Mouse (Mus musculus): ENCODE measurements around the gene Prss46. TPM values are rescaled to one million over a fixed set of nuclear protein-coding genes. Genes with fewer than 3 reads are reported as not detected.
A peak's percentile ranks its signal among the peaks of the same experiment; 100 is the strongest.

The Prss46 gene
- polyA plus RNA-seq, 1 experiment = not detected

- DNase-seq = peak; percentile 91
- no peaks in the 10 kb centered on the region for H3K27me3 ChIP-seq (replicated peaks; ENCODE audit: control insufficient read depth, insufficient read depth, low read length)
- WGBS = 53% methylated on average over 5 of the region's 5 CpGs
- H3K4me3 ChIP-seq (ENCODE audit: insufficient read depth, low read depth, low read length) = no peak overlapping the region
- no peak for TF ChIP-seq CTCF (conservative IDR thresholded peaks at IDR 0.05; ENCODE audit: insufficient read depth, insufficient read length, low read depth, low read length)
- no peak for TF ChIP-seq POLR2A (IDR thresholded peaks at IDR 0.05; ENCODE audit: low read depth, low read length)
- H3K27ac ChIP-seq (ENCODE audit: insufficient read depth, low read depth, low read length) = peak overlapping the region; percentile 12; the same call in 1 of the 2 replicates
- no peaks in the 10 kb centered on the region for H3K36me3 ChIP-seq (ENCODE audit: control insufficient read depth, insufficient read depth, low read length)
- H3K4me1 ChIP-seq (ENCODE audit: control insufficient read depth, insufficient read depth, low read length) = peaks cover 24% of the 10 kb centered on the region
Measured at GRCm38 (mm10) chr9:110877888-110878287, 33.6 kb downstream of the Prss46 start.

DNA sequence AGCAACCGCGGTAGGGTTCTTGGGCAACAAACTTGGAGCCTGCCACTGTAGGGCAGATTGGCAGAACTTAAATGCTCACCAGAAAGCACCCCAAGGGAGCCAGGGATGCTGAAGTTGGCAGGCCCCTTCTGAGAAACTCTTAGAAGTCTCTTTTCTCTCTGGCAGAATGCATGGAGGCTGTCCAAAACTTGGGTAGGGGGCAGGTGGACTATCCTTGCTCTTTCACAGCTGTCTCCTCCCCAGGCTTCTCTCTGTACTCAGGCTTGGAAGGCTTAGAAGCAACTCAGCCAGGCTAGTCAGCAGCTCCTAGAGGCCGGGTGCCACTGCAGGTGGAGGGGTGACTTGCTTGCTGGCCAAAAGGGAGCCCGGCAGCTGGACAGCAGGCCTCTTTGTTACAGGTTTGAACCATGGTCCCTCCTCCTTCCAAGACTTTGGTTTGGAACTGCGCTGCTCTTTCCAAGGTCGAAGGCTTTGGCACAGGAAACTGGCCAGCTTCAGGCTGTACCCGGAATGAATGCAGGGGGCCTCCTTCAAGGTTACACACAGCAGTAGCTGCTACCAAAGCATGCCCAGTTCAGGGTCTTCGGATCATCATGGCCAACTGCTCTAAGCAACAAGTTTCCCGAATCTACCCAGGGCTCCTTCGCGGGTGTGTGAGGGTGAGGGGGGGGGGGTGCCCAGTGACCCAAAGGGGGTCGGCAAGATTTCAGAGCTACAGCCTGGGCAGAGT is 35.0 kb downstream of the Prss46 start, which contains the start of gene Als2cl:
Gene Als2cl (plus strand): TSS at position 680 of the 730 bp plus-strand sequence.
- WGBS = 8% methylated on average over 12 of the region's 12 CpGs
- peak within 1 kb of the TSS; percentile 75 for H3K4me3 ChIP-seq (ENCODE audit: insufficient read depth, low read depth, low read length)
- TF ChIP-seq CTCF (conservative IDR thresholded peaks at IDR 0.05; ENCODE audit: insufficient read depth, insufficient read length, low read depth, low read length) (no peak), POLR2A (IDR thresholded peaks at IDR 0.05; ENCODE audit: low read depth, low read length) (no peak)
- DNase-seq = peak; percentile 89
- peak within 1 kb of the TSS; percentile 97 for H3K27ac ChIP-seq (ENCODE audit: insufficient read depth, low read depth, low read length)
- H3K36me3 ChIP-seq (ENCODE audit: control insufficient read depth, insufficient read depth, low read length) = no peaks in the 10 kb centered on the region
- H3K27me3 ChIP-seq (replicated peaks; ENCODE audit: control insufficient read depth, insufficient read depth, low read length) = no peaks in the 10 kb centered on the region
- H3K4me1 ChIP-seq (ENCODE audit: control insufficient read depth, insufficient read depth, low read length) = peaks cover 24% of the 10 kb centered on the region

GRCm38 (mm10) chr9:110879998-110880561 is 35.8 kb downstream of the Prss46 start, which contains the start of gene Tmie:
Gene Tmie (minus strand): TSS chr9:110880113.
- no peak for TF ChIP-seq CTCF (conservative IDR thresholded peaks at IDR 0.05; ENCODE audit: insufficient read depth, insufficient read length, low read depth, low read length)
- peak; percentile 84 for TF ChIP-seq POLR2A (IDR thresholded peaks at IDR 0.05; ENCODE audit: low read depth, low read length)
- Histone ChIP-seq H3K27me3 (replicated peaks; ENCODE audit: control insufficient read depth, insufficient read depth, low read length) (no peaks in the 10 kb centered on the region), H3K4me3 (ENCODE audit: insufficient read depth, low read depth, low read length) (peak within 1 kb of the TSS; percentile 75), H3K36me3 (ENCODE audit: control insufficient read depth, insufficient read depth, low read length) (no peaks in the 10 kb centered on the region), H3K4me1 (ENCODE audit: control insufficient read depth, insufficient read depth, low read length) (peaks cover 24% of the 10 kb centered on the region), H3K27ac (ENCODE audit: insufficient read depth, low read depth, low read length) (peak within 1 kb of the TSS; percentile 97)
- under 1% methylated on average over 51 of the region's 57 CpGs for WGBS
- peak; percentile 94 for DNase-seq

- peak; percentile 66 for DNase-seq
- Histone ChIP-seq H3K4me3 (ENCODE audit: insufficient read depth, low read depth, low read length) (peak overlapping the region; percentile 75), H3K36me3 (ENCODE audit: control insufficient read depth, insufficient read depth, low read length) (no peaks in the 10 kb centered on the region), H3K27me3 (replicated peaks; ENCODE audit: control insufficient read depth, insufficient read depth, low read length) (no peaks in the 10 kb centered on the region), H3K4me1 (ENCODE audit: control insufficient read depth, insufficient read depth, low read length) (peaks cover 24% of the 10 kb centered on the region), H3K27ac (ENCODE audit: insufficient read depth, low read depth, low read length) (peak overlapping the region; percentile 91)
- WGBS = 29% methylated on average over 4 of the region's 4 CpGs
- TF ChIP-seq POLR2A (IDR thresholded peaks at IDR 0.05; ENCODE audit: low read depth, low read length) (no peak), CTCF (conservative IDR thresholded peaks at IDR 0.05; ENCODE audit: insufficient read depth, insufficient read length, low read depth, low read length) (0 out of 2 replicates have a peak, but pooled peaks have one; percentile 1)
Measured at GRCm38 (mm10) chr9:110880772-110881171, 36.5 kb downstream of the Prss46 start.

DNA sequence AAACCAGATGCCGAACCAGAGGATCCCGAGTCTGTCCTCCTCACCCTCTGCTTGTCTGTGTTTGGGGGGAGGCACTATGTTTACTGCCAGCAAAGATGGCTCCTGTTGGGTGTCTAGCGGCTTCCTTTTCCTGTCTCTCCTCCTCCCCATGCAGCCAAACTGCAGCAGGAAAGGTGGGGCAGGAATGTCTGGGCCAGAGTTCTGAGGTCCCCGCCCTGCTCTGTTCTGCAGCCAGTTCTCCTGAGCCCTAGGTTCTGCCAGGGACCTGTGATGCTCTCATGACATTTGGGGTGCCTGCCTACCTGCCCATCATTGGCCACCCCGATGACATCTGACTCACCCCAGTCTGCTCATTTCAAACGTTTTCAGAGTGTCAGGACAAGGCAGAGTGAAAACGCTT is 37.6 kb downstream of the Prss46 start:
- peak; percentile 79 for DNase-seq
- H3K4me1 ChIP-seq (ENCODE audit: control insufficient read depth, insufficient read depth, low read length) = peaks cover 20% of the 10 kb centered on the region

GRCm38 (mm10) chr9:110887388-110888303 is 43.3 kb downstream of the Prss46 start:
- Histone ChIP-seq H3K36me3 (ENCODE audit: control insufficient read depth, insufficient read depth, low read length) (no peaks in the 10 kb centered on the region), H3K27ac (ENCODE audit: insufficient read depth, low read depth, low read length) (no peak overlapping the region), H3K4me3 (ENCODE audit: insufficient read depth, low read depth, low read length) (no peak overlapping the region), H3K4me1 (ENCODE audit: control insufficient read depth, insufficient read depth, low read length) (peaks cover 7% of the 10 kb centered on the region; the same call in 1 of the 2 replicates), H3K27me3 (replicated peaks; ENCODE audit: control insufficient read depth, insufficient read depth, low read length) (no peaks in the 10 kb centered on the region)
- WGBS = 69% methylated on average over 9 of the region's 9 CpGs
- TF ChIP-seq POLR2A (IDR thresholded peaks at IDR 0.05; ENCODE audit: low read depth, low read length) = no peak
- no peak for TF ChIP-seq CTCF (conservative IDR thresholded peaks at IDR 0.05; ENCODE audit: insufficient read depth, insufficient read length, low read depth, low read length)
- DNase-seq = no peak

More for the DNA sequence above, 37.6 kb downstream of the Prss46 start:
- H3K36me3 ChIP-seq (ENCODE audit: control insufficient read depth, insufficient read depth, low read length) = no peaks in the 10 kb centered on the region
- WGBS = 70% methylated on average over 7 of the region's 7 CpGs
- TF ChIP-seq CTCF (conservative IDR thresholded peaks at IDR 0.05; ENCODE audit: insufficient read depth, insufficient read length, low read depth, low read length) = no peak
- no peak for TF ChIP-seq POLR2A (IDR thresholded peaks at IDR 0.05; ENCODE audit: low read depth, low read length)
- H3K27ac ChIP-seq (ENCODE audit: insufficient read depth, low read depth, low read length) = peak overlapping the region; percentile 91
- no peaks in the 10 kb centered on the region for H3K27me3 ChIP-seq (replicated peaks; ENCODE audit: control insufficient read depth, insufficient read depth, low read length)
- peak overlapping the region; percentile 13; the same call in 1 of the 2 replicates for H3K4me3 ChIP-seq (ENCODE audit: insufficient read depth, low read depth, low read length)

All from kidney, adult 2 months (tissue).